Mouse (Mus musculus): Measurements from ENCODE around the gene Wscd2.

DNA sequence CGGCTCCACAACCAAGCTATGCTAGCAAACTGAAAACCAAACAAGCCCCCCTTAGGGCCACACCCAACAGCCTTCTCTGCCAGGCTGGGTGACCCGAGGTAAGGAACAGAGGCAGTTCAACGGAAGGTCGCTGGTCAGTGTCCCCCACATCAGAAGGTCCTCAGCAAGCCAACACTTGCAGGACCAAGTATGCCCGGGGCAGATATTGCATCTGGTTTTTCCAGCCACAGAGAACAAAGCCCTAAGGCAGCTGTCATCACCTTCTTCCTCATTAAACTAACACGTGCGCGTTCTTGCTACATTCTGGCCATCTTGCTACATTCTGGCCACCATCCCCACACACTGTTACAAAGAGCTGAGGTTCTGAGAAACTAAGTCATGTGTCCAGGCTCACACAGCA, 136.2 kb downstream of the Wscd2 start:
- TF ChIP-seq CTCF (IDR thresholded peaks at IDR 0.05) (no peak), EP300 (IDR thresholded peaks at IDR 0.05; ENCODE audit: insufficient read depth, low read depth, low read length) (no peak)

Data from heart, adult 2 months (tissue).